Mouse (Mus musculus) bone marrow macrophage, adult 2 months (primary cell): ENCODE results near the gene Tmem174. TPM values are rescaled to one million over a fixed set of nuclear protein-coding genes. Genes with fewer than 3 reads are reported as not detected.

Source experiments
- H3K27ac ChIP-seq: 2 replicates; pipeline ENCODE4 v1.5.1; 2012; ENCODE audit warnings: low read depth, low read length; ENCODE audit not compliant: insufficient read depth
- H3K4me1 ChIP-seq: 2 replicates; pipeline ENCODE4 v1.6.1; 2012; ENCODE audit warnings: low read length; ENCODE audit not compliant: control insufficient read depth, insufficient read depth
- H3K4me3 ChIP-seq: 2 replicates; pipeline ENCODE4 v1.5.1; 2012; ENCODE audit warnings: mild to moderate bottlenecking, low read length, moderate library complexity; ENCODE audit not compliant: insufficient read depth
- CTCF ChIP-seq: IDR thresholded peaks from 2 replicates; pipeline ENCODE4 v1.5.1; 2012; ENCODE audit warnings: low read depth, mild to moderate bottlenecking, low read length, moderate library complexity
- POLR2A ChIP-seq: IDR thresholded peaks from 2 replicates; pipeline ENCODE4 v1.6.1; 2012; ENCODE audit warnings: mild to moderate bottlenecking, low read depth, low read length, borderline replicate concordance
- polyA plus RNA-seq: library from polyadenylated mRNA; stranded (reverse); fragments of >200 nt; gene quantifications from 2 replicates; pipeline ENCODE4 v1.2.4, GENCODE M21; 2012; ENCODE audit not compliant: missing spikeins, insufficient read depth, insufficient read length

Tmem174 gene
- polyA plus RNA-seq, 1 experiment, result not detected

DNA sequence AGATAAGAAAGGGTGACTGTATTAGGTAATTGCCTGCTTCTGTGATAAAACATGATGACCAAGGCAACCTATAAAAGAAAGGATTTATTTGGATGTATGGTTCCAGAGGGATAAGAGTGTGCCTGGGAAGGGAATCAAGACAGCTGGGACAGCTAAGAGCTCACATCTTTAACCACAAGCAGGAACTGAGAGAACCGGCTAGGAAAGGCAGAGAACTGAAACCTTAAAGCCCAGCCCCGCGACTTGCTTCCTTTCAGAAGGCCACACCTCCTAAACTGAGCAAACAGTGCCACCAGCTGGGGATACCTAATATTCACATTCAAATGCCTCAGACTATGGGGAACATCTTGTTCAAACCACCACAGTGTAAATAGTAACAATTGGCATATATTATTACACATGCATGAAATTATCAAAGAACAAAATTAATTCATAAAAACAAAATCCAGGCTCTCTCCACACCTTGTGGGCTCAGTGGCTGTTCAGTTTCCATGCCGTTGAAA is 25.0 kb upstream of the Tmem174 start:
- TF ChIP-seq POLR2A, result no peak
- TF ChIP-seq CTCF, result no peak
- no peak overlapping the region for H3K4me3 ChIP-seq
- no peak overlapping the region for H3K27ac ChIP-seq
- peaks cover 2% of the 10 kb centered on the region; the same call in 1 of the 2 replicates for H3K4me1 ChIP-seq

DNA sequence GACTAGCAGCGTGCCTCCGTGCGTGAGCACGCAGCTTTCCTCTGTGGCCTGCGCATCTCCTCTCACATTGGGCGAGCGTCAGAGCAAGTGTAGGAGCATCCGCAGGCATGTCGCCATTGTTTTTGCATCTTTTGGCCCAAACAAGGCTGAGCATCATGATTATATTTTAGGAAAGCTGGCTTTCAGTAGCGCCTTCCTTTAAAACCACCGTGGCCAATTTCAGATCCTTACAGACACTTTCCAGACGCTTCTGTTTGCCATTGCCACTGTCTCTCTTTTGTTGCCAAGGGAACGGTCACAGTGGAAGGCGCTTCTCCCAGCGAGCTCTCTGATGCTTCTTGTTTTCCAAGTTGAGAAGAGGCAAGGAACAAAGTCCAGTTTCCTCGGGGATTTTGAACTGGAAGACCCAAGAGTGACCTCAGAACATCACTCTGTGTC is 18.8 kb upstream of the Tmem174 start:
- H3K27ac ChIP-seq, result no peak overlapping the region
- TF ChIP-seq POLR2A (no peak), CTCF (no peak)
- H3K4me3 ChIP-seq, result no peak overlapping the region
- peaks cover 15% of the 10 kb centered on the region for H3K4me1 ChIP-seq

- Histone ChIP-seq H3K27ac (no peak overlapping the region), H3K4me1 (peaks cover 15% of the 10 kb centered on the region), H3K4me3 (no peak overlapping the region)
- TF ChIP-seq POLR2A, result no peak
- no peak for TF ChIP-seq CTCF
Measured at GRCm38 (mm10) chr13:98655346-98655745, 18.1 kb upstream of the Tmem174 start.

DNA sequence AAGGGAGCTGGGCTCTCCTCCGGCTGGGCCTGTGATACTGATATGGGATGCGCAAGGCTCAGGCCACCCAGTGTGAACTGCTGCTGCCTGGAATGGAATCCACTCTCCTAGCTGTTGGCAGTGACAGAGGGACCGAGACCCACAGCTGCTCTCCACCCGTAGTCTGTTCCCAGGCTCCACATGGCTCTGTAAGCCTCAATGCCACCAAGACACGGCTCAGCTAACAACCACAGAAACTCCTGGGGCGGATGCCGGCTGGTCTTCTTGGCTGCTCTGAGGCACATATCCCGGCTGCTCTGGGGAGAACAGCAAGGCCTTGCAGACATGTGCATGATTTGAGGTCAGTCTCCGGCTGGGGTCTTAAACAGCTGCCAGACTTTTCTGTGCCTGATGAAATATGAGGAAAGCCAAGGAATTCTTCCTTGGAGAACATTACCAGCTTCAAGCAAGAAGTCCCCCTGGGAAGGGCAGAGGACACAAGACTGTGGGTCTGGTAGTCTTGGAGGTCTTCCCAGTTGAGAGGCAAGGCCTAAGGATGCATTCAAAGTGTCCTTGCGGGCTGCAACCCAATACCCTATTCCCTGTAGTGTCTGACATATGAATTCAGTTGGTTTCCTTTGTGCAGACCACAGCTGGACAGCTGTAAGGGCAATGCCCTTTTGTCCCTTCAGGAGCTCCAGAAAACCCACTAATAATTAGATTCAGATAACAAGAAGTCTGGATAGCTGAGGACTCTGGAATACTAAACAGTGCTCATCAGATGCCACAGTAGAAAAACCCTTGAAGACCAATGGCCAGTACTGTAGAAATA is 17.1 kb upstream of the Tmem174 start:
- H3K4me1 ChIP-seq, result peaks cover 13% of the 10 kb centered on the region
- no peak overlapping the region for H3K4me3 ChIP-seq
- no peak overlapping the region for H3K27ac ChIP-seq
- no peak for TF ChIP-seq POLR2A
- TF ChIP-seq CTCF, result no peak

- Histone ChIP-seq H3K27ac (no peak overlapping the region), H3K4me3 (no peak overlapping the region), H3K4me1 (peaks cover 13% of the 10 kb centered on the region)
- TF ChIP-seq POLR2A (no peak), CTCF (no peak)
Measured at GRCm38 (mm10) chr13:98652194-98652593, 15.0 kb upstream of the Tmem174 start.

DNA sequence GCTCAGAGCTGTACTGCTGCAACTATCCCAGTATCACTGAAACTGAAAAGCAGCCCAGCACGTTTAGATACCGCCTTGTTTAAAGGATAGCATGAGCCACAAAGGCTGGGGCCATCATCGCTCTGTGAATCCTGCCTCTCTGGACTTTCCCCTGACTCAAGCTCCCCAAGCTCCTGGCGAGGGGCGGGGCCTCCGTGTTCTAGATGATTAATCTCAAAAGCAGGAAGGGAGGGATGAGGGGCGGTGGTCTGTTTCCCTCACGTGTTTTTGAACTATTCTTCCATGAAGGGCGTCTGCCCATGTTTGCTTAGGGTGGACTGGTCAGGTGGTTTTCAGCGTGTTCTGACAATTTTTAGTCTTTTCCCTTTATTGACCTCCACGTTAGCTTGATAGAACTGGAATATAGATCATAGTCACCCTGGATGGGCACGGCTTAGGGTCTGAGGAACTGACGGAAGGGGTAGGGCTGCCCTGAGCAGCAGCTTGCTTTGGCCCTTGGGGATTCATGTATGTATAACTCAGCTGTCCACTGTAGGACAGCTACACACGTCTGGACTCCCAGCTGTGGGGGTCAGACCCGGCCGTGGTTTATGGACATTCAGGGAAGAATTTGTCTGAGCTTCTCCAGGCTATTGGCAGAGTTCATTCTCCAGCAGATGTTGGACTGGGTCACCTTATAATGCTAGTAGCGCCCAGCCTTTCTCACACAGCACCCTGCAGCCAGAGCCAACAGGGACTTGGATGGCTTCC is 14.2 kb upstream of the Tmem174 start:
- Histone ChIP-seq H3K4me3 (no peak overlapping the region), H3K27ac (no peak overlapping the region), H3K4me1 (peaks cover 13% of the 10 kb centered on the region)
- TF ChIP-seq POLR2A (no peak), CTCF (no peak)

- H3K4me1 ChIP-seq, result no peaks in the 10 kb centered on the region
- H3K4me3 ChIP-seq, result no peak overlapping the region
- TF ChIP-seq POLR2A (no peak), CTCF (no peak)
- no peak overlapping the region for H3K27ac ChIP-seq
Measured at GRCm38 (mm10) chr13:98647775-98648568, 10.8 kb upstream of the Tmem174 start.

DNA sequence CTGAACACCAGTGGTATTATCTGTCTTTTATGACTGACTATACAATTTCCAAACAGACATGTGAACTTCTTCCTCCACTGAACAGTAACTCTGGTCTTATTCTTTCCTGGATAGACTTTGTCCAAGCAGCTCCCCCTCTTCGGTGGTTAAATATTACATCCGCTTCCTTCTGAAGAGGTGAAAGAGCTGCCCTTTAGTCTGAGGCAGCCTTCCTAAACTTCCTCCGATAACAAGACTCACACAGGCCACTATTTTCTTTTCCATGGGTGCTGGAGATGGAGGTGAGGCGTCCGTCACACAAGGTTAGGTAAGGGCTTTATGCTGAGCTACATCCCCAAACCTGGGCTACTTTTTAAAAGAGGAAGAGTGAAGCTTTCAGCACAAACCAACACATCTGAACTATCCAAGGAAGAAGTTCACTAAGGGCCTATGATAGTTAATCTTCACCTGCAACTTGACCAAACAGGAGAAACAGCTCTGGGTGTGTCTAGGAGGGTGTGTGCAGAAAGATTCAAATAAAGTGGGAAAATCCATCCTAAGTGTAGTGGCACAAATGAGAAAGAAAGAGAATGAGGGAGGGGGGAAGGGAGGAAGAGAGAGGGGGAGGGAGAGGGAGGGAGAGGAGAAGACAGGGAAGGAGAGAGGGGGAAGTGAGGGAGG is 1.4 kb upstream of the Tmem174 start:
- TF ChIP-seq POLR2A (no peak), CTCF (no peak)
- H3K4me1 ChIP-seq, result no peaks in the 10 kb centered on the region
- no peak overlapping the region for H3K4me3 ChIP-seq
- H3K27ac ChIP-seq, result no peak overlapping the region

DNA sequence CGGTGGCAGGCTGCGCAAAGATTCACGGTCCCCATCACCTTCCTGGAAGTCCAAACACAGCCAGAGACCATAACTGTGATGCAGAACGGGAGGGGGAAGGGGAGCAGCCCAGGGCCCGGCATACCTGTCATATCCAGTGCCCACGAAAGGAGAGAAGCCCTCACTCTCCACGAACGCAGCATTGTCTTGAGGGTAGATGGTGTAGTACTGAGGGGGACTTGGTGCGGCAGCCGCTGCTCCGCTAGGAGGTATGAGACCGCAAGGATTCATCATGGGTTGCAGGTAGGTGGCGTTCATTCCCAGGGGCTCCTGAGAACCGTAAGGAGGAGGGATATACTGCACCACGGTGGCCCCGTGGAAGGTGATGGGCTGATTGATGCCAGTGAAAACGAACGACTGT is 639 bp downstream of the Tmem174 start:
- H3K4me3 ChIP-seq, result no peak overlapping the region
- TF ChIP-seq CTCF (no peak), POLR2A (no peak)

More for the DNA sequence above, 639 bp downstream of the Tmem174 start:
- Histone ChIP-seq H3K27ac (no peak overlapping the region), H3K4me1 (no peaks in the 10 kb centered on the region)
